Mouse (Mus musculus): ENCODE data around the gene Slc12a3. TPM values are rescaled to one million over a fixed set of nuclear protein-coding genes. Genes with fewer than 3 reads are reported as not detected.

The Slc12a3 gene
- 0.12 TPM in 1 of 2 replicates, not detected in the other for polyA plus RNA-seq (2016; fragmentation: Nextera tagmentation; extraction: Ambion mirVana)

DNA sequence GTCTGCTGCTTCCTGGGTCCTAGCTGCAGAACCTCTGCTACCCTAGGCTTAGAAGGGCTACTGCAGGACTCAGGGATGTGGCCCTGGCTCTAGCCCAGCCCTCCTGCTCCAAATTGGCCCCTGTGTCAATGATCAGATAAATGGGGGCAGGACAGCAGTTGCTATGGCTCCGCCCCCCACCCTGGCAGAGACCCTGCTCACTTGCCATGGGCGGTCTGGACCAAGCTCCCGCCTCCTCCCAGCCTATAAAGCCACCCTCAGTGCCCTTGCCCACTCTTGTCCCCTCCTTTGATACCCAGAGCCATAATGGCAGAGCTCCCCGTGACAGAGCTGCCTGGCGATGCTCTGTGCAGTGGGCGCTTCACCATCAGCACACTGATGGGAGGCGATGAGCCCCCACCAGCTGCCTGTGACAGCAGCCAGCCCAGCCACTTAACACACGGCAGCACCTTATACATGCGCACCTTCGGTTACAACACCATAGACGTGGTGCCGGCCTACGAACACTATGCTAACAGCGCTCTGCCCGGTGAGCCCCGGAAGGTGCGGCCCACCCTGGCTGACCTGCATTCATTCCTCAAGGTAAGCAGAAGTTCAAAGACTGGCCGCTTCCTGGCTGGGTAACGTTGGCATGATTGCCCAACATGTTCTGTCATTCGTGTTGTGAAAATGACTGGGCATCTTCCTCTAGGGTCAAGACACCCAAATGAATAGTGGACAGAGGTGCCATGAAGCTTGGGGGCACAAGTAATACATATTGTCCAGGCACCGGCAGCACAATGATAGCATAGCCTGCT, at the start of gene Slc12a3:
Slc12a3 (plus strand) TSS at position 270 of the 797 bp plus-strand sequence.
- H3K36me3 ChIP-seq, result no peaks in the 10 kb centered on the region
- no peak within 1 kb of the TSS for H3K4me2 ChIP-seq (replicated peaks)
- H3K9ac ChIP-seq, result no peak within 1 kb of the TSS
- H3K9me3 ChIP-seq, result no peaks in the 10 kb centered on the region
- no peak for ATAC-seq (ENCODE audit: insufficient number of reproducible peaks, insufficient read depth, low FRiP score, low TSS enrichment)
- WGBS, result 85% methylated on average over 21 of the region's 21 CpGs
- H3K4me3 ChIP-seq, result no peak within 1 kb of the TSS
- no peak within 1 kb of the TSS for H3K27ac ChIP-seq
- H3K4me1 ChIP-seq, result no peaks in the 10 kb centered on the region
- H3K27me3 ChIP-seq, result no peaks in the 10 kb centered on the region

DNA sequence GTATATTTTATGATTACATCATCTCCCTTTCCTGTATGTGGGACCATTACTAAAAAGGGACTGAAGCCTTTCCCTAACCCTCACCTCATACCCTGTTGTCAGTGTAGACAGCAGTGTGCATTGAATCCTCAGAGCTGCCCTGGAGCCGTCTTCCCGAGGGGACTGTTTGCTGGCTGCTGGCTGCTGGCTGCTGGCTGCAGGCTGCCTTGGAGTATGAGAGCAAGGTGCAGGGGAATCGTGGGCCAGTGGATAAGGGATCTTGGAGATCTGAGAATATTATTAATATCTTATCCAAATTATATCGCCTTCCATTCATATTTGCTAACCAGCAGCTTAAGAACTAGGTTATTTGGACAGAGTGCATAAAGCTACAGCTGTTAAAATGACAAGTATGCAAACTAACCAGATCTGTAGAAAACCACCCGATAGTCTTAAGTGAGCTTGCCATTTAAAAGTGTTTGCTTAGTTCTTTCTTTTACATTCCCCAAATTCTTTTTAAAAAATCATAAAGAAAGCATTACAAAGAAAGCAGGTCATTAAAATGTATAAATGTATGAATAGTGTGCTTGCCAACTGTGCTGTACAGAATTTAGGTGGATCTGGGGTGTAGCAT, 48.9 kb upstream of the Slc12a3 start:
- ATAC-seq (ENCODE audit: insufficient number of reproducible peaks, insufficient read depth, low FRiP score, low TSS enrichment), result no peak
- Histone ChIP-seq H3K4me3 (no peak overlapping the region), H3K4me1 (no peaks in the 10 kb centered on the region), H3K9ac (no peak overlapping the region), H3K27ac (no peak overlapping the region), H3K27me3 (no peaks in the 10 kb centered on the region), H3K9me3 (no peaks in the 10 kb centered on the region), H3K36me3 (no peaks in the 10 kb centered on the region), H3K4me2 (replicated peaks) (no peak overlapping the region)
- 78% methylated on average over 5 of the region's 5 CpGs for WGBS

DNA sequence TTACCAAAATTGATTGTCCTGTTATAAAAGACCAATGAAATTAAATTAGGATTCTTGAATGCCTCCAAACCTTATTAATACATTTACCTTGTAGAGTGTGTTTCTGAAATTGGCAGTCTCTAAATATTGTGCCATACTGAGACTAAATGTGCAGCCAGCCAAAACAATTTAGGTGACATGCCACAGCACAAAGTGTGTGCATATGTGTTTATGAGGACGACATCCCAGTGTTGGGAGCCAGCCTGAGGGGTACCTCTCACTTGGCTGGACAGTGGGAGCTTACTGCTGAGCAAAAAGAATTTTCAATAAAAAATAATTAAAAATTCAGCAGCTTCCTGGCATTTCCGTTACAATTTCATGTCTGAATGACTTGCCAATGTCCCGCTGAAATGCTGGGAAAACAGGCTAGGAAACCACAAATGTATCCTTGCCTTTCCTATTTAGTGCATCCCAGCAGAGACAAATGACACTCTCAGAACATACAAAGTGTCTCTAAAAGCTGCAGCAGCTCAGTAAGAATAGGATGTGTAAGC, 46.5 kb upstream of the Slc12a3 start:
- Histone ChIP-seq H3K9me3 (no peaks in the 10 kb centered on the region), H3K4me3 (no peak overlapping the region), H3K9ac (no peak overlapping the region), H3K27me3 (no peaks in the 10 kb centered on the region), H3K27ac (no peak overlapping the region), H3K4me1 (no peaks in the 10 kb centered on the region), H3K4me2 (replicated peaks) (no peak overlapping the region), H3K36me3 (no peaks in the 10 kb centered on the region)
- no peak for ATAC-seq (ENCODE audit: insufficient number of reproducible peaks, insufficient read depth, low FRiP score, low TSS enrichment)
- 86% methylated on average over 3 of the region's 3 CpGs for WGBS

DNA sequence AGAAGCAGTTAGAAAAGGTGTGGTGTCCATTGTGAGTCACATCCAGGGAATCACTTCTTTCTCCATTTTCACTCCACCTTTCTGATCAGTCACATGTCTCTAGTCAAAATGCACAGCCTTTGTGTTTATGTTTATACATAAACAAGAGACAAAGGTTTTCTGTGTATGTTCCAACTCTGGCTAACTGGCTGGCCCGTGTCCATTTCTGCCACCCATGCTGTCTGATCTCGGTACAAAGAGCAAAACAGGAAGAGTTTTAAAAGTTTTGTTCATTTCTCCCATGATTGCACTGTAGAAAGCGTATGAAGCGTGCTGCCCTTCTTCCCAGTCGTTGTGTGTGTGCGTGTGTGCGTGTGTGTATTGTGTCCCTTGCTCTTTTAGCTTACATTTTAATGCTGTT, 44.8 kb upstream of the Slc12a3 start:
- no peaks in the 10 kb centered on the region for H3K36me3 ChIP-seq
- H3K4me2 ChIP-seq (replicated peaks), result no peak overlapping the region
- no peaks in the 10 kb centered on the region for H3K4me1 ChIP-seq
- H3K27me3 ChIP-seq, result no peaks in the 10 kb centered on the region
- H3K4me3 ChIP-seq, result no peak overlapping the region
- WGBS, result 87% methylated on average over 7 of the region's 7 CpGs
- H3K9me3 ChIP-seq, result no peaks in the 10 kb centered on the region
- ATAC-seq (ENCODE audit: insufficient number of reproducible peaks, insufficient read depth, low FRiP score, low TSS enrichment), result no peak
- H3K27ac ChIP-seq, result no peak overlapping the region
- no peak overlapping the region for H3K9ac ChIP-seq

DNA sequence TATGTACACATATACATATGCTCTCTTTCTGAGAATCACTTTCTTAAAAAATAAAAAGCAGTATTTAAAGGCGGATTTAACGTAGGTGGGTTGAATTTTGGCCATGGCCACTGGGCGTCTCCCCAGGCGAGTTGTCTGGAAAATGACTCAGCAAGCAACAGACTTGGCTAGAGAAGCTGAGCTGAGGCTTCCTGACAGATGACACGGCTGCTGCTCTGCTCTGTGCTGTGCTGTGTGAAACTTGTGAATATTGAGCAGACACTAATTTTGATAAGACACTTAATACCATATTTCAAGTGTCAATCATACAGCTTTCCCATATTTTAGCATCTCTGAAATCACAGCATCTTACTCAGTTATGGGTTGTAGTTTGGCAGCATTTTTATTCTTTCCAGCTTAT, 38.4 kb upstream of the Slc12a3 start:
- H3K36me3 ChIP-seq, result 0 out of 2 replicates have a peak, but pooled peaks cover 10% of the 10 kb centered on the region
- no peak overlapping the region for H3K4me3 ChIP-seq
- H3K4me1 ChIP-seq, result no peaks in the 10 kb centered on the region
- no peaks in the 10 kb centered on the region for H3K27me3 ChIP-seq
- WGBS, result 89% methylated on average over 5 of the region's 5 CpGs
- H3K9ac ChIP-seq, result no peak overlapping the region
- no peak overlapping the region for H3K27ac ChIP-seq
- H3K4me2 ChIP-seq (replicated peaks), result no peak overlapping the region
- no peaks in the 10 kb centered on the region for H3K9me3 ChIP-seq
- no peak for ATAC-seq (ENCODE audit: insufficient number of reproducible peaks, insufficient read depth, low FRiP score, low TSS enrichment)

DNA sequence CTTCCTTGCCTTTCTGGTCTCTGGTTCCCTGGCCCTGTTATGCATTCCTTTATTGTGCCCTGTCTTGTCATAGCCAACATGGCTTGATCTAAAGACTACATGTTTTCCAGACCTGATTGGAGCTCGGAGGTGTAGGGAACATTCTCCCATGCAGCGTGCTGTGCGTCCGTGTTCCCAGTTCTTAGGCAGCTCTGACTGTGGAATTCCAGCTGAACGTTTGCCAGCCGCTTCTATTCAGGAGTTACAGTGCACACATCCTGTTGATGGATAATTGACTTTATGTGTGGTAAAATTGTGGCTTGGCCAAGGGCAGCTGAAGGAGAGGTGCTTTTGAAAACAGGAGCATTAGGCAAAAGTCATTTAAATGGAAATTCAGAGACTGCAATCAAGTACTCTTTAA, 36.9 kb upstream of the Slc12a3 start:
- no peak for ATAC-seq (ENCODE audit: insufficient number of reproducible peaks, insufficient read depth, low FRiP score, low TSS enrichment)
- Histone ChIP-seq H3K9ac (no peak overlapping the region), H3K4me1 (0 out of 2 replicates have a peak, but pooled peaks cover 5% of the 10 kb centered on the region), H3K4me2 (replicated peaks) (no peak overlapping the region), H3K36me3 (0 out of 2 replicates have a peak, but pooled peaks cover 10% of the 10 kb centered on the region), H3K9me3 (no peaks in the 10 kb centered on the region), H3K27me3 (no peaks in the 10 kb centered on the region), H3K4me3 (no peak overlapping the region), H3K27ac (no peak overlapping the region)
- WGBS, result 74% methylated on average over 6 of the region's 6 CpGs

DNA sequence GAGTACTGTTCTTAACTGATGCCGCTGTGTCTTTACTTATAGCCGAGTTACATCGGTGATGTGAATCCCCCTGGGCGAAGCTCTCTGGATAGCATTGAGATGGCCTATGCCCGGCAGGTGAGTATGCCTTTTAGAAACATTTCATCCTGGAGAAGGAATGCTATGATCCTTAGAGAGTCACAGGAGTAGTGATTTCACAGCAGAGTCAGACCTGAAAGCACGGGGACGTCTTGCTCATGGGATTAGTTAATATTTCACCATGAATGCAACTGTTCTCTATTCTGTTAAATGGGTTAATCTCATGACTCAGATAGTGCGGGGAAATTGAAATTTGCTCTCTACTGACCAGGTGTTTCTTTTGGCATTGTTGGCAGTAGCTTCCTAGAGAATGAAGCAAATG, 36.4 kb upstream of the Slc12a3 start:
- Histone ChIP-seq H3K9ac (no peak overlapping the region), H3K9me3 (no peaks in the 10 kb centered on the region), H3K36me3 (0 out of 2 replicates have a peak, but pooled peaks cover 10% of the 10 kb centered on the region), H3K27me3 (no peaks in the 10 kb centered on the region), H3K4me2 (replicated peaks) (no peak overlapping the region), H3K27ac (no peak overlapping the region), H3K4me1 (0 out of 2 replicates have a peak, but pooled peaks cover 5% of the 10 kb centered on the region), H3K4me3 (no peak overlapping the region)
- WGBS, result 92% methylated on average over 8 of the region's 8 CpGs
- ATAC-seq (ENCODE audit: insufficient number of reproducible peaks, insufficient read depth, low FRiP score, low TSS enrichment), result no peak

DNA sequence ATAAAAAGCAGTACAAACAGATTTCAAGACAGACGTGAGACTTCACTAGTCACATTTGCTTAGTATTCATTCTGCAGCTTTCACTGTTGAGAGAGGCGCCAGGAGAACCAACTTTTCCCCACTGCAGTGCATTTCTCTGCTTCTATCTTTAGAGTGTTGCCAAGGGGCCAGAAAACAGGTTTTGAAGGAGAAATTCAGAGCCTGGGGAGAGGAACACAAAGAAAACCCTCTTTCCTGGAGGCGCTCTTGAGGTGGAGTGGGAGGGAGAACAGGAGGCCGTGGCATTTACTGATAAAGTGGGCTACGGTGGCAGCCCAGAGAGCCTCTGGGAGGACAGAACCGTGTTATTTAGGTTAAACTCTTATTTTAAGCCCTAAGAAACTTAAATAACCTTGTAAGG, 33.3 kb upstream of the Slc12a3 start:
- H3K4me1 ChIP-seq, result 0 out of 2 replicates have a peak, but pooled peaks cover 5% of the 10 kb centered on the region
- H3K4me2 ChIP-seq (replicated peaks), result no peak overlapping the region
- no peaks in the 10 kb centered on the region for H3K27me3 ChIP-seq
- H3K9ac ChIP-seq, result no peak overlapping the region
- 75% methylated on average over 6 of the region's 6 CpGs for WGBS
- H3K27ac ChIP-seq, result no peak overlapping the region
- H3K4me3 ChIP-seq, result no peak overlapping the region
- no peaks in the 10 kb centered on the region for H3K9me3 ChIP-seq
- no peak for ATAC-seq (ENCODE audit: insufficient number of reproducible peaks, insufficient read depth, low FRiP score, low TSS enrichment)
- 0 out of 2 replicates have a peak, but pooled peaks cover 10% of the 10 kb centered on the region for H3K36me3 ChIP-seq

DNA sequence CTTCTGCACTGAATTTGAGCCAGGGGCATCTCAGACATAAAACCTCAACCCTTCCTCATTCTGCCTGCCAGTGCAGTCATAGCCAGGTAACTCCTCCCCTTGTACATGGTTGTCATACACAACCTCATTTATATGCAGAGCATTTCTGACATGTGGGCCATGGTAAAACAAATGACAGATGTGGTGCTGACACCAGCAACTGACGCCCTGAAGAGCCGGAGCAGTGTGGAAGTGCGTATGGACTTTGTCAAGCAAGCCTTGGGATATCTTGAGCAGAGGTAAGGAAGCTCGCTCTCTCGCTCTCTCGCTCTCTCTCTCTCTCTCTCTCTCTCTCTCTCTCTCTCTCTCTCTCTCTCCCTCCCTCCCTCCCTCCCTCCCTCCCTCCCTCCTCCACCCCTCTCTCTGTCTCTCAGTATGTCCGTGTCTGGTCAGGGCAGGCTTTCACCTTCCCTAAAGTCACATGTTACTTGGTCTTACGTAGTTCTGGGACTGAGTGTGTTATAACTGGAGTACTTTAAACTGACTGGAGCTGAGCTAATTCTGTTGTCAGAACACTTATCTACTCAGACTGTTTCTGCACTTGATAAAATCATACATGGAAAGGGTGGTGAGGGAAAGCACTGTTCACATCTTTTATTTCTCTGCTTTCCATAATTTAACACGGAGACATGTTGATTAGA, 32.5 kb upstream of the Slc12a3 start:
- no peak overlapping the region for H3K9ac ChIP-seq
- 67% methylated on average over 9 of the region's 9 CpGs for WGBS
- H3K27ac ChIP-seq, result no peak overlapping the region
- no peak overlapping the region for H3K4me2 ChIP-seq (replicated peaks)
- 0 out of 2 replicates have a peak, but pooled peaks cover 10% of the 10 kb centered on the region for H3K36me3 ChIP-seq
- no peak overlapping the region for H3K4me3 ChIP-seq
- ATAC-seq (ENCODE audit: insufficient number of reproducible peaks, insufficient read depth, low FRiP score, low TSS enrichment), result no peak
- no peaks in the 10 kb centered on the region for H3K9me3 ChIP-seq
- 0 out of 2 replicates have a peak, but pooled peaks cover 5% of the 10 kb centered on the region for H3K4me1 ChIP-seq
- H3K27me3 ChIP-seq, result no peaks in the 10 kb centered on the region

DNA sequence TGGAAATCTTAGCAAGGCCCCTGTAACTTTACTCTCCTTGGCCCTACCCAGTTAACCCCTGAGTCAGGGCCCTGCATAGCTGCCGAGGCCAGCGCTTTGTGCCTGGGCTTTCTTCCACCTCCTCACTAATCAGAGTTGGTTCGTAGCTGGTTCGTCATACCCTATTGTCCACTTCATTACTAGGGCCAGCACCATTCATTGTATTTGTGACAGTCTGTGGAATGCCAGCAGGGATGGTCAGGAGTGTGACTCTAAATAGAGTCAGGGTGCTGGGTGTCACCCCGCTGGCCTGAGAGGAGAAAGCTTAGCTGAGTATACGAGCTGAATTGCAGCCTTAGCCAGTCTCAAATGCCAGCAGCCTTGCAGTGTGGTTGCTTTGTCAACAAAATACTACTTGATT, 31.9 kb upstream of the Slc12a3 start:
- H3K27me3 ChIP-seq, result no peaks in the 10 kb centered on the region
- no peak overlapping the region for H3K4me3 ChIP-seq
- H3K4me2 ChIP-seq (replicated peaks), result no peak overlapping the region
- WGBS, result 75% methylated on average over 6 of the region's 6 CpGs
- H3K4me1 ChIP-seq, result 0 out of 2 replicates have a peak, but pooled peaks cover 5% of the 10 kb centered on the region
- no peak for ATAC-seq (ENCODE audit: insufficient number of reproducible peaks, insufficient read depth, low FRiP score, low TSS enrichment)
- no peak overlapping the region for H3K9ac ChIP-seq
- H3K27ac ChIP-seq, result no peak overlapping the region; the same call in 1 of the 2 replicates
- 0 out of 2 replicates have a peak, but pooled peaks cover 15% of the 10 kb centered on the region for H3K36me3 ChIP-seq
- H3K9me3 ChIP-seq, result no peaks in the 10 kb centered on the region

DNA sequence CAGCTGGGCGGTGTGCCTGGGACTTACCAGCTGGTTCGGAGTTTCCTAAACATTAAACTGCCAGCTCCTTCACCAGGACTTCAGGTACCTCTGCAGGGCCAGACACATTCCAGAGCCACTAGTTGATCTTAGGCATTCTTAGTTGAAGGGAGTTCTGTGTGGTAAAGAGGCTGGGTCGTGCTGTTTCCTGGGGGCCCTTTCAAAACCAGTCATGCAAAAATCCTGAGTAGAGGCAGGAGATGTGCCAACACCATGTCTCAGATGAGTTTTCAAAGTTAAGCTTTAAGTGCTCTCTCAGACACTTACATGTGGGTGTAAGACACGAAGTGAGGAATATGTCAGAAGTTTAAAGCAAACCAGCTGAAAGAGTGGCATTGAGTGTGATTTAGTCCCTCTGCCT, 28.2 kb upstream of the Slc12a3 start:
- Histone ChIP-seq H3K9me3 (no peaks in the 10 kb centered on the region), H3K4me3 (no peak overlapping the region), H3K27me3 (no peaks in the 10 kb centered on the region), H3K4me2 (replicated peaks) (no peak overlapping the region), H3K4me1 (0 out of 2 replicates have a peak, but pooled peaks cover 5% of the 10 kb centered on the region), H3K27ac (no peak overlapping the region), H3K9ac (no peak overlapping the region), H3K36me3 (peaks cover 34% of the 10 kb centered on the region)
- 70% methylated on average over 4 of the region's 4 CpGs for WGBS
- no peak for ATAC-seq (ENCODE audit: insufficient number of reproducible peaks, insufficient read depth, low FRiP score, low TSS enrichment)
